Mouse (Mus musculus): ENCODE measurements at regions not wholly inside any gene's neighbourhood (a gene's known extent, or its start where the extent isn't known, plus 50 kb on each side); places are given as distances from the start of the nearest gene placed in this dataset.

DNA sequence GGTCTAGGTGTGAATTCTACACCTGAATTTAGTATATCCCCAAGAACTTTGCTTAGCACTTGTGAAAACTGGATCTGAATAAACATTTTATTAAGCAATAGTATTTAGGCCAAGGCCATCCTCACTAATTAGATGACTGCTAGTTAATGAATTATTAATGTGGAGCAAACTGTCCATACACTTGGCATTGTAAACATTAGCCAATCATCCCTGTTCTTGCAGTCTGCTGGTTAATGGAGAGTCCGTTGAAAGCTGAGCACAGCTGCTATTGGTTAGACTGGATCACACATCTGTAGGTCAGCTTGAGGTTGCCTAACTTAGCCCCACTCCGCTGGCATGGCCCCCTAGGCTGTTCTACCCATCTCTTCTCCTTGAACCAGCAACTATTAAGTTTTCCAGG is 826.2 kb upstream of the 4930452B06Rik start:
- H3K9me3 ChIP-seq (replicated peaks; ENCODE audit: low read length): no peaks in the 10 kb centered on the region
- H3K4me1 ChIP-seq (replicated peaks; ENCODE audit: insufficient read depth, low read length): no peaks in the 10 kb centered on the region
- H3K4me3 ChIP-seq (replicated peaks; ENCODE audit: low read depth, low read length): no peak overlapping the region
- 82% methylated on average over 2 of the region's 2 CpGs for WGBS
- ATAC-seq (replicated peaks; ENCODE audit: low FRiP score, low read depth) (no peak), DNase-seq (ENCODE audit: low spot score) (no peak)
- H3K27me3 ChIP-seq (ENCODE audit: insufficient read depth, low read length): no peaks in the 10 kb centered on the region
- no peak overlapping the region for H3K9ac ChIP-seq (ENCODE audit: low read depth, low read length)
- no peaks in the 10 kb centered on the region for H3K36me3 ChIP-seq (ENCODE audit: insufficient read depth, low read length)
- H3K27ac ChIP-seq: no peak overlapping the region
- no peak overlapping the region for H3K4me2 ChIP-seq (ENCODE audit: low read length)
- TF ChIP-seq CTCF (IDR thresholded peaks at IDR 0.05; ENCODE audit: low read depth): no peak

- no peak for DNase-seq (ENCODE audit: low spot score)
- Histone ChIP-seq H3K4me1 (replicated peaks; ENCODE audit: insufficient read depth, low read length) (no peaks in the 10 kb centered on the region), H3K9ac (ENCODE audit: low read depth, low read length) (no peak overlapping the region), H3K27ac (no peak overlapping the region), H3K9me3 (replicated peaks; ENCODE audit: low read length) (no peaks in the 10 kb centered on the region), H3K4me2 (ENCODE audit: low read length) (no peak overlapping the region), H3K36me3 (ENCODE audit: insufficient read depth, low read length) (no peaks in the 10 kb centered on the region), H3K27me3 (ENCODE audit: insufficient read depth, low read length) (no peaks in the 10 kb centered on the region), H3K4me3 (replicated peaks; ENCODE audit: low read depth, low read length) (no peak overlapping the region)
- WGBS: 10% methylated on average over 1 of the region's 1 CpGs
- ATAC-seq (replicated peaks; ENCODE audit: low FRiP score, low read depth): no peak
- TF ChIP-seq CTCF (IDR thresholded peaks at IDR 0.05; ENCODE audit: low read depth): no peak
Observed at GRCm38 (mm10) chr14:9488585-9488984, 822.5 kb upstream of the 4930452B06Rik start.

DNA sequence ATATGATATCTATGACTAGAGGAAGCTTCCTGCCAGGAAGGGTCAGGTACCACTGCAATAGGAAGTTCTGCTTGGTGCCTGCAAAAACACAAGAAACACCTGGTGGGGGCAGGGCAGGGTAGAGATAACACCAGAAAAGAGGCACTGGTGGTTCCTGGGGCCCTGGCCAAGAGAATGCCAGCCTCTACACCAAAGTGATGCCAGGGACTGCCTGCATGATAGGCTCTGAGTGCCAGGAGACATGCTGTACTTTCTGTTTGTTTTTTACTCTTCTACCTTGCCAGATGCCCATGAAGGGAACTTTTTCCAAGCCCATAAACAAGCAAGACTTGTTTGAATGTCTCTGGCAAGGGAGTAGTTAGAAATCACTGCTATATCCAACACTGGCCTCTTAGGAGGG is 812.9 kb upstream of the 4930452B06Rik start:
- TF ChIP-seq CTCF (IDR thresholded peaks at IDR 0.05; ENCODE audit: low read depth): no peak
- Histone ChIP-seq H3K9me3 (replicated peaks; ENCODE audit: low read length) (no peaks in the 10 kb centered on the region), H3K4me3 (replicated peaks; ENCODE audit: low read depth, low read length) (no peak overlapping the region), H3K4me1 (replicated peaks; ENCODE audit: insufficient read depth, low read length) (no peaks in the 10 kb centered on the region), H3K36me3 (ENCODE audit: insufficient read depth, low read length) (no peaks in the 10 kb centered on the region), H3K9ac (ENCODE audit: low read depth, low read length) (no peak overlapping the region), H3K27ac (no peak overlapping the region), H3K4me2 (ENCODE audit: low read length) (no peak overlapping the region), H3K27me3 (ENCODE audit: insufficient read depth, low read length) (no peaks in the 10 kb centered on the region)
- ATAC-seq (replicated peaks; ENCODE audit: low FRiP score, low read depth): no peak
- no peak for DNase-seq (ENCODE audit: low spot score)

DNA sequence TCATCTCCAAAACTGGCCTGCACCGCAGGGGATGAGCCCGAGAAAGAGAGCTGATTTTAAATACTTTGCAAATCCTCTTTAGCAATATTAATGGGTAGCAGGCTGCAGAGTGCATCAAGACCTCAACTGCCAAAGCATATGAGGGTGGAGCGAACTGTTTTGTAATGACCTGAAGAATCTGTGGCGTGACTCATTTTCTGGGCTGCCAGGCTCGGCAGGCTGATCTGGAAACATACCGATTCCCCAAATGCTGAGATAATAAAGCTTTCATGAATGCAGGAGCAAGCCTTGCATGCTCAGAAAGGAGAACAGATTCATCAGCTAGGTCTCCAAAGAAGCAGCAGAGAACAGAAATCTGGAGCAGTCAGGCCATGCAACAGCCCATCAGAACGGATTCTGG is 809.1 kb upstream of the 4930452B06Rik start:
- no peak overlapping the region for H3K4me2 ChIP-seq (ENCODE audit: low read length)
- no peak overlapping the region for H3K4me3 ChIP-seq (replicated peaks; ENCODE audit: low read depth, low read length)
- no peak overlapping the region for H3K27ac ChIP-seq
- no peaks in the 10 kb centered on the region for H3K4me1 ChIP-seq (replicated peaks; ENCODE audit: insufficient read depth, low read length)
- 79% methylated on average over 7 of the region's 7 CpGs for WGBS
- no peaks in the 10 kb centered on the region for H3K27me3 ChIP-seq (ENCODE audit: insufficient read depth, low read length)
- H3K9ac ChIP-seq (ENCODE audit: low read depth, low read length): no peak overlapping the region
- TF ChIP-seq CTCF (IDR thresholded peaks at IDR 0.05; ENCODE audit: low read depth): no peak
- DNase-seq (ENCODE audit: low spot score) (no peak), ATAC-seq (replicated peaks; ENCODE audit: low FRiP score, low read depth) (no peak)
- no peaks in the 10 kb centered on the region for H3K9me3 ChIP-seq (replicated peaks; ENCODE audit: low read length)
- H3K36me3 ChIP-seq (ENCODE audit: insufficient read depth, low read length): no peaks in the 10 kb centered on the region

DNA sequence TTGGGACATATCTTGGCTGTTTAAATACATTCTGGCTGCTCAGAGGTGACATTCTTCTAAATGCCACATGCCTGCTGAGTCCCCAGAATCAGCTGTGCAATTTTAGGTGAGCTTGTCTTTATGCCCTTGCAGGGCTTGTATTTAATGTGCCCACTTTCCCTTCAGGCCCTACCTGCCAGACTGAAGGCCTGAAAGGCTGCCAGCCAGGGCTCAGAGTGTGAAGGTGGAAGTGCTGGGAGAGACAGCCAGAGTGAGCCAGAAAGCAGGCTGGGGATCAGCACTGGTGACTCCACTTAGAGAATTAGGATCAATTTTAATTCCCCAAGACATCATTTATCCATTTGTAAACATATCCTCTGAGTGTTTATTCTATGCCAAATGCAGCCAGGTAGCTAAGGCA is 803.6 kb upstream of the 4930452B06Rik start:
- DNase-seq (ENCODE audit: low spot score) (no peak), ATAC-seq (replicated peaks; ENCODE audit: low FRiP score, low read depth) (no peak)
- Histone ChIP-seq H3K4me3 (replicated peaks; ENCODE audit: low read depth, low read length) (no peak overlapping the region), H3K36me3 (ENCODE audit: insufficient read depth, low read length) (no peaks in the 10 kb centered on the region), H3K27me3 (ENCODE audit: insufficient read depth, low read length) (no peaks in the 10 kb centered on the region), H3K9me3 (replicated peaks; ENCODE audit: low read length) (no peaks in the 10 kb centered on the region), H3K9ac (ENCODE audit: low read depth, low read length) (no peak overlapping the region), H3K4me1 (replicated peaks; ENCODE audit: insufficient read depth, low read length) (0 out of 2 replicates have a peak, but pooled peaks cover 5% of the 10 kb centered on the region), H3K27ac (no peak overlapping the region), H3K4me2 (ENCODE audit: low read length) (no peak overlapping the region)
- no peak for TF ChIP-seq CTCF (IDR thresholded peaks at IDR 0.05; ENCODE audit: low read depth)

- no peaks in the 10 kb centered on the region for H3K36me3 ChIP-seq (ENCODE audit: insufficient read depth, low read length)
- no peaks in the 10 kb centered on the region for H3K27me3 ChIP-seq (ENCODE audit: insufficient read depth, low read length)
- 70% methylated on average over 3 of the region's 3 CpGs for WGBS
- TF ChIP-seq CTCF (IDR thresholded peaks at IDR 0.05; ENCODE audit: low read depth): no peak
- 0 out of 2 replicates have a peak, but pooled peaks cover 5% of the 10 kb centered on the region for H3K4me1 ChIP-seq (replicated peaks; ENCODE audit: insufficient read depth, low read length)
- no peak overlapping the region for H3K27ac ChIP-seq
- H3K9me3 ChIP-seq (replicated peaks; ENCODE audit: low read length): no peaks in the 10 kb centered on the region
- ATAC-seq (replicated peaks; ENCODE audit: low FRiP score, low read depth): no peak
- no peak overlapping the region for H3K4me2 ChIP-seq (ENCODE audit: low read length)
- H3K4me3 ChIP-seq (replicated peaks; ENCODE audit: low read depth, low read length): no peak overlapping the region
- DNase-seq (ENCODE audit: low spot score): no peak
- no peak overlapping the region for H3K9ac ChIP-seq (ENCODE audit: low read depth, low read length)
Observed at GRCm38 (mm10) chr14:9468654-9469053, 802.6 kb upstream of the 4930452B06Rik start.

- H3K4me2 ChIP-seq (ENCODE audit: low read length): no peak overlapping the region
- no peak for TF ChIP-seq CTCF (IDR thresholded peaks at IDR 0.05; ENCODE audit: low read depth)
- no peaks in the 10 kb centered on the region for H3K27me3 ChIP-seq (ENCODE audit: insufficient read depth, low read length)
- 0 out of 2 replicates have a peak, but pooled peaks cover 5% of the 10 kb centered on the region for H3K4me1 ChIP-seq (replicated peaks; ENCODE audit: insufficient read depth, low read length)
- no peaks in the 10 kb centered on the region for H3K9me3 ChIP-seq (replicated peaks; ENCODE audit: low read length)
- WGBS: 50% methylated on average over 7 of the region's 7 CpGs
- H3K9ac ChIP-seq (ENCODE audit: low read depth, low read length): no peak overlapping the region
- peak; percentile 7 for DNase-seq (ENCODE audit: low spot score)
- no peak overlapping the region; the same call in 1 of the 2 replicates for H3K27ac ChIP-seq
- no peak overlapping the region for H3K4me3 ChIP-seq (replicated peaks; ENCODE audit: low read depth, low read length)
- ATAC-seq (replicated peaks; ENCODE audit: low FRiP score, low read depth): peak; percentile 40; the same call in 1 of the 2 replicates
- no peaks in the 10 kb centered on the region for H3K36me3 ChIP-seq (ENCODE audit: insufficient read depth, low read length)
Observed at GRCm38 (mm10) chr14:9467690-9468458, 801.8 kb upstream of the 4930452B06Rik start.
